Mouse (Mus musculus): Measurements from ENCODE around the gene Epor. TPM values are rescaled to one million over a fixed set of nuclear protein-coding genes. Genes with fewer than 3 reads are reported as not detected.

The Epor gene
- polyA plus RNA-seq, 1 experiment: 2.4 TPM

DNA sequence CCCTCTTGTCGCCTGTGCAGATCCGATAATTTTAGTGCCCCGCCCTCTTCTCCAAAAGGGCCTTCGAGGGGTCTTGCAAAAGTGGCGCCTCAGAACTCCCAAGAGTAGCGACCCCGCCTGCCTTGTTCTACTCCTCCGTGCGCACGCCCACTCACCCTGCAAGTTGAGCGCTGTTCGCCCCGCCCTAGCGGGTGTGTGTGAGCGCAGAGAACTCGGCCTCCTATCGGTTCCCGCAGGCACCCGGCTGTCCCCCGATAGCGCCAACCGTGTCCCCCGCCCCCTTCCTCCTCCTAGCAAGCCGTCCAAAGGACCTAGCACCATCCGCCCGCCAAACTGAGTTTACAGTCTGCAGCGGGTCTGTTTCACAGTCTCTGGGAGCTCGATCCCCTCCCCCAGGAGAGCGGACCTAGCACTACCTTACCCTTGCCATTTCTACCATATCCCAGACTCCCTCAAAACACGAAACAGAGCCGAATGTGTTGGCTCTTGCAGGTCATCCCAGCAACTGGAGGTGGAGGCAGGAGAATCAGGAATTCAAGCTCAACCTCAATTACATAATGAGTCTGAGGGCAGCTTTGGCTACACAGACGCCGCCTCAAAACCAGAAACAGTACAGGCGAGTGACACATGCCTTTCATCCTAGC, 768 bp downstream of the Epor start:
- 5% methylated on average over 34 of the region's 34 CpGs for WGBS
- TF ChIP-seq CTCF (IDR thresholded peaks at IDR 0.05; ENCODE audit: extremely low read depth, insufficient read length, insufficient replicate concordance, low read depth, low read length) (no peak), POLR2A (IDR thresholded peaks at IDR 0.05; ENCODE audit: low read depth, low read length) (no peak)
- Histone ChIP-seq H3K27me3 (ENCODE audit: control insufficient read depth, insufficient read depth, low read length) (peaks cover 32% of the 10 kb centered on the region), H3K36me3 (ENCODE audit: control insufficient read depth, insufficient read depth, low read length) (no peaks in the 10 kb centered on the region), H3K27ac (ENCODE audit: insufficient read depth, low read depth, low read length) (no peak overlapping the region), H3K4me3 (ENCODE audit: low read depth, low read length) (peak overlapping the region; percentile 57), H3K4me1 (ENCODE audit: control insufficient read depth, insufficient read depth, insufficient read length, low read length) (peaks cover 17% of the 10 kb centered on the region)

DNA sequence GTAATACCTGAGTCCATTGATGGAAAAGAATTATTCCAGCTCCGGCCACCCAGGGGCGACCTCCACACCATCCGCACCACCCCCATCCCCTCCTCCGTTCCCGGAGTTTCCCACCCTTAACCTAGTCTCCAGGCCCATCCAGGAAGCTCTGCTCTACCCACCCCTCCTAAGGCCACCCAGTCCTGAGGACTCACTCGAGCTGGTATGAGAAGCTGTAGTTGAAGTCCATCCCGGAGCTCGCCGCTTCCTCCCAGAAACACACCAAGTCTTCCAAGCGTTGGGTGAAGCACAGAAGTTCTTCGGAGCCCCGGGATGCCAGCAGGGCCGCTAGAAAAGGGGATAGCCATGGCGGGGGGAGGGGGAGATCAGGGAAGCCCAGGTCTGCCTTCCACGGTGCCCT, 1.3 kb downstream of the Epor start:
- H3K27me3 ChIP-seq (ENCODE audit: control insufficient read depth, insufficient read depth, low read length): peaks cover 29% of the 10 kb centered on the region
- no peaks in the 10 kb centered on the region for H3K36me3 ChIP-seq (ENCODE audit: control insufficient read depth, insufficient read depth, low read length)
- TF ChIP-seq CTCF (IDR thresholded peaks at IDR 0.05; ENCODE audit: extremely low read depth, insufficient read length, insufficient replicate concordance, low read depth, low read length) (no peak), POLR2A (IDR thresholded peaks at IDR 0.05; ENCODE audit: low read depth, low read length) (no peak)
- H3K4me3 ChIP-seq (ENCODE audit: low read depth, low read length): peak overlapping the region; percentile 57
- H3K4me1 ChIP-seq (ENCODE audit: control insufficient read depth, insufficient read depth, insufficient read length, low read length): peaks cover 17% of the 10 kb centered on the region
- H3K27ac ChIP-seq (ENCODE audit: insufficient read depth, low read depth, low read length): no peak overlapping the region
- under 1% methylated on average over 15 of the region's 15 CpGs for WGBS

DNA sequence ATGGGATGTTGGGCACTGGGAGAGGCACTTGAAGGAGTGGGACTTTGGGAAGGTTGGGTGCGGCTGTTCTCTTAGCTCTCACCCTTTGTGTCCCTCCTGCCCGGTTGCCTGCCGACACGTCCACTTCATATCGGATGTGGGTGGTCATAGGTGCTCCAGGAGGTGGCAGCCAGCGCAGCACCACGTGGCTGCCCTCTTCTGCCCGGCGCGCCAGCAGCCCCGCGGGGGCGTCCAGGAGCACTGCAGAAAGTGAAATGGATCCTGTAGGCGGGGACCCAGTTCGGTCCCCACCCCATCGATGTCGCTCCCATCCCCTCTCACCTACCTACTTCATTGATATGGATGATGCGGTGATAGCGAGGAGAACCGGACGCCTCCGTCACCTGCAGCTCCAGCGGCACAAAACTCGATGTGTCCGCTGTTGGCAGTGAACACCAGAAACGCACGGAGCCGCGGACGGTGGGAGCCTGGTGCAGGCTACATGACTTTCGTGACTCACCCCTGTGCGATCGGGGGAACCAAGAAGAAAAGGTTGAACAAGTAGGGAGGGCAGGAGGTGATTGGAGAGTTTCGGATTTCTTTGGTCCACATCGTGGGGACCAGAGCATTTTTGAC, 1.8 kb downstream of the Epor start:
- Histone ChIP-seq H3K27ac (ENCODE audit: insufficient read depth, low read depth, low read length) (no peak overlapping the region), H3K4me1 (ENCODE audit: control insufficient read depth, insufficient read depth, insufficient read length, low read length) (peaks cover 17% of the 10 kb centered on the region), H3K4me3 (ENCODE audit: low read depth, low read length) (peak overlapping the region; percentile 57), H3K27me3 (ENCODE audit: control insufficient read depth, insufficient read depth, low read length) (peaks cover 29% of the 10 kb centered on the region), H3K36me3 (ENCODE audit: control insufficient read depth, insufficient read depth, low read length) (no peaks in the 10 kb centered on the region)
- no peak for TF ChIP-seq CTCF (IDR thresholded peaks at IDR 0.05; ENCODE audit: extremely low read depth, insufficient read length, insufficient replicate concordance, low read depth, low read length)
- TF ChIP-seq POLR2A (IDR thresholded peaks at IDR 0.05; ENCODE audit: low read depth, low read length): no peak
- 7% methylated on average over 35 of the region's 35 CpGs for WGBS

DNA sequence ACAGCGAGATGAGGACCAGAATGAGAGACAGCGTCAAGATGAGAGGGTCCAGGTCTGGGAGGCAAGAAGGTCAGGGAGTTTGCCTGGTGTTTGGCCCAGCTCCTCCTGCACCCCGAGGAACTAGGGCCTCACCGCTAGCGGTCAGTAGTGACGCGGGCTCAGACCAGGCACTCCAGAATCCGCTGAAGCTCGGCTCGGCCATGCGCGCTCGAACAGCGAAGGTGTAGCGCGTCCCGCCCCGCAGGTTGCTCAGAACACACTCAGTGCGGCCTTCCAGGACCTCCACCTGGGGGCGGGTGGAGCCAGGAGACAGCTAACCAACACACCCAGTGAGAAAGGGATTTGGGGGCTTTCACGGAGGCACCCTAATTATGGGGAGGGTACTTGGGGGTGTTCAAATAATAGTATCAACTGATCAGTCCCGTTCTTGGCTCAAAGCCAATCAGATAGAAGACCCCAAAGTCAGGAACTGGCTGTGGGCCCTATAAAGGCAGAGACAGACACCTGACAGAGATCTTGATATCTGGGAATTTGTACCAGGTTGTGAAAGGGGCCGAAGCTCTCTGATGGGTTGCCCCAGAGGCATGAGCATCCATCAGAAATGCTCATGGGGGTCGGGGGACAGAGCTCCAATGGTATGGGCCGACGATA, 2.6 kb downstream of the Epor start:
- 25% methylated on average over 26 of the region's 26 CpGs for WGBS
- peaks cover 17% of the 10 kb centered on the region for H3K4me1 ChIP-seq (ENCODE audit: control insufficient read depth, insufficient read depth, insufficient read length, low read length)
- TF ChIP-seq POLR2A (IDR thresholded peaks at IDR 0.05; ENCODE audit: low read depth, low read length) (no peak), CTCF (IDR thresholded peaks at IDR 0.05; ENCODE audit: extremely low read depth, insufficient read length, insufficient replicate concordance, low read depth, low read length) (no peak)
- no peaks in the 10 kb centered on the region for H3K36me3 ChIP-seq (ENCODE audit: control insufficient read depth, insufficient read depth, low read length)
- peaks cover 29% of the 10 kb centered on the region for H3K27me3 ChIP-seq (ENCODE audit: control insufficient read depth, insufficient read depth, low read length)
- H3K4me3 ChIP-seq (ENCODE audit: low read depth, low read length): no peak overlapping the region
- H3K27ac ChIP-seq (ENCODE audit: insufficient read depth, low read depth, low read length): no peak overlapping the region

DNA sequence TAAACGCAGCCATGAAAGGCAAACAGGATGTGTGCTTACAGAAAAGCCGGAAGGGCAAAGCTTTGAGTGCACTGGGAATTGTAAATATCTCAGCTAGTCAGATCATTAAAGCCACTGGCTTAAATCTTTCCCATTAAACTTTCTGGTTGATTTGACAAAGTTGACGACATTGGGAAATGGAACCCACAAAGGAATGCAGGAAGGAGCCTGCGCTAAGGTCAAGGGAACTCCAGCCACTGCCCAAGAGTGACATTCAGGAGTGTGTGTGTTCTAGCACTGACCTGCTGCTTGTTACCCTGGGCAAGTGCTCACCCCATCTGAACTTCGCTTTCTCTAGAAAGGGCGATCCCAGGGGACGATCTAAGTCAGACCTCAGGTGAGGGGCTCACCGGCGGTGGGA, 3.2 kb downstream of the Epor start:
- H3K4me3 ChIP-seq (ENCODE audit: low read depth, low read length): no peak overlapping the region
- TF ChIP-seq POLR2A (IDR thresholded peaks at IDR 0.05; ENCODE audit: low read depth, low read length) (no peak), CTCF (IDR thresholded peaks at IDR 0.05; ENCODE audit: extremely low read depth, insufficient read length, insufficient replicate concordance, low read depth, low read length) (no peak)
- H3K4me1 ChIP-seq (ENCODE audit: control insufficient read depth, insufficient read depth, insufficient read length, low read length): peaks cover 17% of the 10 kb centered on the region
- H3K27me3 ChIP-seq (ENCODE audit: control insufficient read depth, insufficient read depth, low read length): peaks cover 29% of the 10 kb centered on the region
- no peak overlapping the region for H3K27ac ChIP-seq (ENCODE audit: insufficient read depth, low read depth, low read length)
- H3K36me3 ChIP-seq (ENCODE audit: control insufficient read depth, insufficient read depth, low read length): no peaks in the 10 kb centered on the region
- WGBS: 66% methylated on average over 9 of the region's 9 CpGs

DNA sequence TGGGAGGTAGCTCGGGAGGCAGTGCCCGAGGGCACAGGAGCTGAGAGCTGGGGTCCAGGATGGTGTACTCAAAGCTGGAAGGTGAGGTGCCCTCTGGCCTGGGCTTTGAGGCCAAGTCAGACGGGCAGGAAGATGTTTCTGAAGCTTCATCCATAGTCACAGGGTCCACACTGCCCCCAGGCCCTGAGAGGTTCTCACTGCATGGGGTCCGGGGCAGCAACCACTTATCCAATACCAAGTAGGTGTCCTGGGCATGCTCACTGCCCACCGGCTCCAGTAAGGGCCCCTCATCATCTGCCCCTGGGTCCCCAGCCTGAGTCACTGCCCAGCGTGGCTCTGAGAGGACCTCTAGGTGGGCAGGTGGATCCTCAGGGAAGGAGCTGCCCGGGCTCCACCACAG, 4.1 kb downstream of the Epor start:
- peaks cover 29% of the 10 kb centered on the region for H3K27me3 ChIP-seq (ENCODE audit: control insufficient read depth, insufficient read depth, low read length)
- H3K4me1 ChIP-seq (ENCODE audit: control insufficient read depth, insufficient read depth, insufficient read length, low read length): peaks cover 17% of the 10 kb centered on the region
- no peak overlapping the region for H3K4me3 ChIP-seq (ENCODE audit: low read depth, low read length)
- H3K36me3 ChIP-seq (ENCODE audit: control insufficient read depth, insufficient read depth, low read length): no peaks in the 10 kb centered on the region
- WGBS: 92% methylated on average over 7 of the region's 7 CpGs
- TF ChIP-seq POLR2A (IDR thresholded peaks at IDR 0.05; ENCODE audit: low read depth, low read length): no peak
- TF ChIP-seq CTCF (IDR thresholded peaks at IDR 0.05; ENCODE audit: extremely low read depth, insufficient read length, insufficient replicate concordance, low read depth, low read length): no peak
- H3K27ac ChIP-seq (ENCODE audit: insufficient read depth, low read depth, low read length): no peak overlapping the region

DNA sequence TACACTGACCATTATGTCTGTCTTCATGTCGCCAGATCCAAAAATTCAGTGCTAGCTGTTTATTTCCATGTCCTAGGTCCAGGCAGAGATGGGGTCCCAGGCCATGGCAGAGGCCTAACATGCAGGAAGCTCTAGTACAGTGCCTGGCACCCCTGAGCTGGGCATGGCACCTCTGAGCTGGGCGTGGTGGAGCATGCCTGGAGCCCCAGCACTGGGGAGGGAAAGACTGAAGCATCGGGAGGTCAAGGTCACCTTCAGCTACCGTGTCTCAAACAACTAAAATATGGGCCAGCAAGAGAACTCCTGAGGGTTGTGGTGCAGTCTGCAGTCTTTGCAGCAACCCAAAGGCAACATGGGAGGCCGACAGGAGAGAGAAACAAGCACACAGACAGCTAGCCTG, 4.9 kb downstream of the Epor start:
- H3K36me3 ChIP-seq (ENCODE audit: control insufficient read depth, insufficient read depth, low read length): no peaks in the 10 kb centered on the region
- no peak overlapping the region for H3K27ac ChIP-seq (ENCODE audit: insufficient read depth, low read depth, low read length)
- no peak overlapping the region for H3K4me3 ChIP-seq (ENCODE audit: low read depth, low read length)
- H3K4me1 ChIP-seq (ENCODE audit: control insufficient read depth, insufficient read depth, insufficient read length, low read length): peaks cover 17% of the 10 kb centered on the region
- WGBS: 63% methylated on average over 5 of the region's 5 CpGs
- peaks cover 28% of the 10 kb centered on the region for H3K27me3 ChIP-seq (ENCODE audit: control insufficient read depth, insufficient read depth, low read length)
- no peak for TF ChIP-seq CTCF (IDR thresholded peaks at IDR 0.05; ENCODE audit: extremely low read depth, insufficient read length, insufficient replicate concordance, low read depth, low read length)
- no peak for TF ChIP-seq POLR2A (IDR thresholded peaks at IDR 0.05; ENCODE audit: low read depth, low read length)

Data from small intestine, adult 2 months (tissue).